Mouse (Mus musculus) heart, postnatal 4 days (tissue): ENCODE results near the gene Ring1. TPM values are rescaled to one million over a fixed set of nuclear protein-coding genes. Genes with fewer than 3 reads are reported as not detected.
A peak's percentile ranks its signal among the peaks of the same experiment; 100 is the strongest.
"Not testable (repeated sequence)": the region's sequence is repeated elsewhere in the genome, so short reads cannot be mapped to it uniquely, and the experiment has no call there.

ENCODE experiments used
- DNase-seq: peaks from one replicate; pipeline ENCODE4 v3.0.0; 2021
- total RNA-seq, 2 experiments: library from RNA; stranded (reverse); gene quantifications; 2 replicates each; pipeline ENCODE4 v1.2.3; 2021

Ring1 gene
- total RNA-seq, 2 experiments from 2014 or later = 18.7 to 19.8 TPM

DNA sequence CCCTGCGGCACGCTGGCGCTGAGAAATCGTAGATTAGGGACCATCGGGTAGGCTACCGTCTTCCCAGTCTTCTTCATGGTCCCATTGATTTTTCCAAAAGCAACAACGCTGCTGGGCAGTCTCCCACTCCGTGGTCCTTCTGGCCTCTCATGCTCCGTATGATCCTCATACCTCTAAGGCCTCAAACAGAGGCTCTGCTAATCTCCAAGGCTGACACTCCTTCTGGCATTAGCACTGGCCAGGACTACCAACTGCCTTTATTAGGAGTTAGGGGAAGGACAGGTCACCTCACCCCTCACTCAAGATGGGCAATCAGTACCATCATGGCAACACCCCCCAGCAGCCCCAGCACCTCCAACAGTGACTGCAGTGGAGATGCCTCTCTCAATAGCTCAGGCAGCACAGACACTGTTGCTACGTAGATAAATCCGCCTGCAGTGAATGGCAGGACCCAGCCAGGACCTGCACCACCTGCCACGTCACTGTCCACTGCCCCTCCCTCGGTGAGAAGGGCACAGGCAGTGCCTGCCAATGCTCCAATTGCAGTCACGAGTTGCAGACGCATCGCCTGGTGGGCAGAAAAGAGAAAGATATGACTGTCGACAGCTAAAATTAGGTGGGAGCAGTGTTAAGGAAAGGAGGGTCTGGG lies 4.1 kb upstream of the Ring1 start:
- no peak for DNase-seq

DNA sequence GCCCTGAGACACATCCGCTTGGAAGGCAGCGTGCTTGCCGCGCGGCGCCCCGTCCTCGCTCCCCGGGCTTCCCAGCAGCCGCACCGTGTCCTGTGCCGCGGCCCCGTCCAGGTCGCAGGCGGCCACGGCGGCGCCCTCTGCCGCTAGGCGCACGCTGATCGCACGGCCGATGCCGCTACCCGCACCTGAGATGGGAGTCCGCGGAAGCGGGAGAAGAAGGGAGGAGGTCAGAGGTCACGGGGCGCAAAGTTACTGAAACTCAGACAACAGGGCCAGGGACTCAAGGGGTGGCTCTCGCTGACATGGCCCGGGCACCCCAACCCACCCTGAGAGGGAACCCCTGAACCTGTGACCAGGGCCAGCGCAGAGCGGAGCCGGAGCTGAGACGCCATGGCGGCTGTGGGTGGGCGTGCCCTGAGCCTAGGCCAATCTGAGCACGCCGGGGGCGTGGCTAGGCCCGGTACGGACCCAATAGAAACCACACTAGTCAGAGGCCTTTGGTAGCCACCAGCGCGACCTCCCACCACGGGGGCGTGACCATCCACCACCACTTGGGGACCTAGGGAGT lies 3.3 kb upstream of the Ring1 start, which contains the start of gene H2-Ke6:
Gene H2-Ke6 (minus strand): TSS at position 405 of the 568 bp plus-strand sequence.
- DNase-seq = peak; percentile 94

DNA sequence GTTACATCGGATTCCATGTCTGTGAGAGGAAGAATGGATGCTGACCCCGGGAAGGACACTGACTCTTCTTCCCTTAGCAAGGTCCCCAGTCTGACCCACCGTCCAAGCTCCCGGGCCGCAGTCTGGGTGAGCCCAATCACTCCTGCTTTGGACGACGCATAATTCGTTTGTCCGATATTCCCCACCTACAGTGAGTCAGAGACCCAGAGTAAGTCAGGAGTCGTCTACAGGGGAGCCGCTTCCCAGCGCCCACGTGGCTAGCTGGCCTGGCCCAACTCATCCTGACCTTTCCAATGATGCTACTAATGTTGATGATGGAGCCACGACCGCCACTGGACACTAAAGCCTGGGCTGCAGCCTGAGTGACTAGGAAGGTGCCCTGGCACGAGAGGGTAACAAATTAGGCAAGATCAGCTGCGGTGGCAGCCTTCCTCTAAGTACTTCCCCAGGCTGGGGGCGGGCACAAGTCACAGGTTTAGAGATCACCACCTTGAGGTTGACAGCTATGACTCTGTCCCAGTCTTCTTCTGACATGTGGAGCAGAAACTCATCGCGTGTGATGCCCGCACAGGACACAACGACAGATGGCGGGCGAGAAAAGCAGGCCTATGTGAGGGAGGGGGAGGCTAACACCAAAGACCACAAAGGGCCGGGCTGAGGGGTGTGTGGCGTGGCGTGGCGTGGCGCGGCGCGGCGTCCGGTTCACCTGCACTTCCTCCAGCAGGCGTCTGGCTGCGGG lies 2.6 kb upstream of the Ring1 start:
- DNase-seq = no peak

DNA sequence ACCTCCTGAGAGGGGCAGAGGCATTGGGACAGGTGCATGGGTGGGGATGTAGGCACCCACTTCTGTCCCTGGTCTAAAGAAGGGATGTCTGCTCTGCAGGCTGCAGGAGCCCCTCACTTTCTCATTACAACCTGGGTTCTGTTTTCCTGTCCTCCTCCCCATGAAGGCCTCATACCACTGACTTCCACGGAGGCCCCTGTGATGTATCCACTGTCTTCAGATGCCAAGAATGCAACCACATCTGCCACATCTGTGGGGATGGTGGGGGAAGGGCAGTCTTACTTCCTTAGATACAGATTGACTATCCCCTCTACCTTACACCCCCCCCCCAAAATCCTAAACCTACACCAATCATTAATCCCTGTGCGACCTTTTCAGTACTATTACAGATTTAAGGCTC lies 1.7 kb upstream of the Ring1 start:
- DNase-seq = no peak

DNA sequence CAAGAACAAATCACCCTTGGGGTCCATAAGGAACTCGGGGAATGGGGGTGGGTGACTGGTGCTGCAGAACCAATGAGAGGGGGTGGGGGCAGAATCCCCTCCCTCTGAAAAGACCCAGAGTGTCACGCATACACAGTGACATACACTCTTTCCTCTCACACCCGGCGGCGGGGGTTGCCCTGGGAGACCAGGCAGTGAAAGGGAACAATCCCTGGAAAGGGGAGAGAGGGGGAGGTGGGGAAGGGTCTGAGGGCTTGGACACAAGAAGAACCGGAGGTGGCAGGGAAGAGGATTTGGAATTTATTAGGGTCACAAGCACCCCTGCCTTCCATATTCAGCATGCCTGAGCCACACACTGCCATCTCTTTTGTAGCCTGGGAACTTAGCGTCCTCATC lies 1.3 kb upstream of the Ring1 start:
- DNase-seq = no peak

DNA sequence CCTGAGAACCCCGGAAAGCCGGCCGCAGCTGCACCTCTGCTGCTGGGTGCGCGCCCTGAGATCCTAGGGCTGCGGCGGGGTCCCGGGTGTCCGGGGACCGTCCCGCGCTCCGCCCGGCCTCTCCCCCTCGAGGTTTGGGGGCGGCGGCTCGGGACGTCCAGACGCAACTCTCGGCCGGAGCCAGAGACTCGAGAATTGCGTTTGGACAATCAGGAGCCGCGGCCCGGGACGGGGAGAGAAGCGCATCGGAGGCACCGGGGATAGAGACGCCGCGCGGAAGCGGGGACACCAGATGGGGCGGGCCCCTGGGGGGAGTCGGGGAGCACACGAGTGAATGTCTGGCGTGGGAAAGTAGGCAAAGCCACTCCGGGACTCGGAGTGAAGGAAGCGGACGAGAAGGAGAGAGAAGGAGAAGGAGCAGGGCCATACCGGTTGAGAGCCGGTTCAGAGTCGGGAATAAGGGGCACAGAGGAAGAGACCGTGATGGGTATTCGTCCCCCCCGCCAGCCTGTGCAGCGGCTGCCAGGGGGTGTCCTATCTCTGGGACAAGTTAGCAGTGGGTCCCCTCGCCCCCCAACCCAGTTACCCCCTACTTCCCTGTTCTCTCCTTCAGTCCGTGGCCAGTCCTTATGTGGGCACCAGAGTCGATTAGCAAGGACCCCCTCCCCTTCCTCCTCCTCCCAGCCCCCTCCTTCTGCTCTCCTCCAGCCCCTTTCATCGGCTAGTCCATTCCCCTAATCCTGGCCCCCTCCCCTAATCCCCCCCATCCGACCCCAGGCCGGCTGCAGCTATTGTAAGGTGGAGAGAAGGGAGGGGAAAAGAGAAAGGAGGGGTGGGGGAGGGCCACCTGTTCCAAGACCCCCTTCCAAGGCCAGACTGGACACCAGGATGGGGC lies 628 bp upstream of the Ring1 start:
- DNase-seq = peak; percentile 71

DNA sequence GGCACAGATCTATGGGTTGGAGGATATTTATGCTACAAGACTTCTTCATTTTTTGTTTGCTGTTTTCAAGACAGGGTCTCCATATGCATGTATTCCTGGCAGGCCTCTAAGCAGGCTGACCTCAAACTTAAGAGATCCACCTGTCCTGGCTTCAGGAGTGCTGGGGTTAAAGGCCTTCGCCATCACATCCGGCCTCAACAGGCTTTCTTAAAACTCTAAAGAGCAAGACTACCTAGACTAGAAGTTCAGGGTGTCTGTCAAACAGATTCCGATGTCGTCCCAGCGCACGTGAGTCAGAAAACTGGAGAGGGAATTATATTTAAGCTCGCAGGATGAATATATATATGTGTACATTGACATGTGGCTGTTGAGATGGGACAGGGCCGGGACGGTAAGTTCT lies 802 bp downstream of the Ring1 start:
- DNase-seq = no peak

DNA sequence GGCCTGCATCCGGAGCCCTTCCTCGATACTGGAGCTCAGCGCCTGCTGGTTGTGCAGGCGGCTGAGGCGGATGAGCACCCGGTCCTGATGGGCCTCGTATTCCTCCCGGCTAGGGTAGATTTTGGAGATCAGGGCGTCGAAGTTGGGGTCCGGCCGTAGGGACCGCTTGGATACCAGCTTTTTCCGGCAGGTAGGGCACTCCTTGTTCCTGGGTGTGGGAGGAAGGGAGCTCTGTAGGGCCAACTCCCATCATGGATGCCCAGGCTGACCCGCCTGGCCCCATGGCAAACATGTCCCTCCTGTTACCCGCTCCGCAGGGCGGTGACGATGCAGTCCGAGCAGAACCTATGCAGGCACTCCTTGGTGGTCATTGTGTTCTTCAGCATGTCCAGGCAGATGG lies 1.5 kb downstream of the Ring1 start:
- no peak for DNase-seq

DNA sequence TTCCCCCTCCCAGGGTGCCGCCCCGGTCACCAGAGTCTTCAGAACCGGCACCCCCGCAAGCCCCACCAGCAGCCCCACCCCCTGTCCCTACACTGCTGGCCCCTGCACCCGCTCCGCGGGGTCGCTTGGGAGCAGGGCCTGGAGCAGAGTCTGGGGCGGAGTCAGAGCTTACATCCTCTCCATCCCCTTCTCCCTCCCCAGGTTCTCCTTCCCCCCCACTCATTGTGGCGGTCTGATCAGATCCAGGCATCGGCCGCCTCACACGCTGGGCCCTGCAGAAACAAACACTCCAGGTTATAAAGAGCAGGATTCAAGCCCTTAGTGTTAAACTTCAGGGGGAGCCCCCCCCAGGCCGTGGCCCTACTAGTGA lies 2.1 kb downstream of the Ring1 start:
- no peak for DNase-seq

DNA sequence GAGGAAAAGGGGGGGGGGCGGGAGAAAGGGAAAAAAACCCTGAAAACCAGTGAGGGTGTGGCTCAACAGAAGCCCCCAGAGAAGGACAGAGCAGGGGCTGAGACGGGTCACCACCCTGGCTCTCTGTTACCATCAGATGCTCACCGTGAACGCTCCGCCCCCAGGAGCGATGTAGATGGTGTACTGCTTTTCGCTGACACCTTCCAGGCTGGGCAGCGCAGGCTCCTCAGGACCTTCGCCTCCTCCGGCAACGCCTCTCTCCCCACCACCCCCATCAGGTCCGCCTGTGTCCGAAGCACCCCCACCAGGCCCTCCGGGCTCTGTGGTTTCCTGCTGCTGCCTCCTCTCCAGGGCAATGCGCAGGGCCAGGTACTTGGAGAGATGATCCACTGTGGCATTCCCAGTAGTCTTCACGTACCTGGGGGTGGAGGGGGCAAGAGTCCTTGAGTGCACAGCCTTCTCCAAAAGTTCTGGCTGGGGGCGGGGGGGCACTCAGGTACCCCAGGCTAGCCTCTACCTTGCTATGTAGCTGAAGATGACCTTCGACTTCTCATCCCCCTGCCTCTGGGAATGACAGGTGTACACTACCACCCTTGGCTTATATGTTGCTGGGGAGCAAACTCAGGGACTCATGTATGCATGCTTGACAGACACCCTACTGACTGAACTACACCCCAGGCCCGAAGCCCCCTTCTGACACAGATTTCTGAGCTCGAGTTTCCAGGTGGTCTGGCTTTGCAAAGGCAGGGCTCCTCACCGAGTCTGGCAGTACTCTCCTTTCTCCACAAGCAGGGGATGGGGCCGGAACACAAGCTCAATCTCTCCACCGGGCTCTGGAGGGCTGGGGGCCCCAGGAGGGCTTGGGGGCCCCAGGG lies 2.7 kb downstream of the Ring1 start:
- no peak for DNase-seq

DNA sequence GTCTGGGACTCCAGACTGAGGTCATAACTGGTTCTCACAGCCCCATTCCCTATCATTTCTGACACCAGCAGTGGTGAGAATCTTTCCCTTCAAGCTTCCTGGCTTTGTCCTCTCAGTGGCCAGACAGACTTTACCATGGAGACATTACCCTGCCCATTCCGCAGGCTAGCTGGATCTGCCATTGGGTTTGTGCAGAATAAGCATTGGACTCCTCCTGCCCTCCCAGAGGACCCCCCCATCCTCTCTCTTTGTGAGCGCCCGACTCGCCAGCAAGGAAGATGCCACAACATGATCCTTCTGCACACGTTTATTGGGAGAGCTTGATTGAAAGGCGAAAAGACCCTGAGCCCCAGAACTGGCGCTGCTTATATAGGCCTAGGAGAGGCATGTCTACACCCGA lies 11.0 kb downstream of the Ring1 start:
- no peak for DNase-seq

DNA sequence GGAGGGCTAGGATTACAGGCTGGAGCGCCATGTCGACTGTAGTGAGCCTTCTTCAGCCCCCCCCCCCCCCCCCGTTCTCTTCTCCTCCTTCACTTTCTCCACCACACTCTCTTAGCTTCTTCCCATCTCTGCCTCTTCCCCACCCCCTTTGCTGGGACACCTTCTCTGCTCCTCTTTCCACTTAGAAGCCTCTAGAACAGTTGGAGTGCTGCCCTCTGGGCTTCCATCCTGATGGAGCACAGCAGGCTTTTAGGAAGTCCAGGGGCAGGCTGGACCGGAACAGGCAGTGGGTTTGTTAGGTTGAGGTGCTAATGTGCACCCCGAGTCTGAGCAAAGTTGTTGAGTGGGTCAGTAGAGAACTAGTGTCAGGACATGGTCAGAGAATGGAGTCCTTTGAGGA lies 14.3 kb downstream of the Ring1 start:
- DNase-seq = no peak

DNA sequence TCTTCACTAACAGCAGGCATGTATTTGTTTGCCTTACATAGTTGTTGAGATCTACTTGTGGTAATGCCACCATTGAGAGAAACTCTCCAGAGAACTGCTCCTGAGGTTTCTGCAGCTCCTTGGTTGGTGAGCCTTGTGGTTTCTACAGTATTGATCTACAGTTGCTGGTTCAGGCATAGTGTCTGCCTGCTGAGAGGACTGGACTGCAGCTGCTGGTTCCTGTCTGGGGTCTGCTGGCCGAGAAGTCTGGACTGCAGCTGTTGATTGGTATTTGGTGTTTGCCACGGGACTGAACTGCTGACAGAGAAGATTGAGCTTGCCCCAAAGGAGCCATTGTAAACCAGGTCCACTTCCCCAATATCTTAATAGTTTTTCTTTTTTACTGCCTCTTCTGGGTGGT lies 17.9 kb downstream of the Ring1 start:
- DNase-seq = no peak

DNA sequence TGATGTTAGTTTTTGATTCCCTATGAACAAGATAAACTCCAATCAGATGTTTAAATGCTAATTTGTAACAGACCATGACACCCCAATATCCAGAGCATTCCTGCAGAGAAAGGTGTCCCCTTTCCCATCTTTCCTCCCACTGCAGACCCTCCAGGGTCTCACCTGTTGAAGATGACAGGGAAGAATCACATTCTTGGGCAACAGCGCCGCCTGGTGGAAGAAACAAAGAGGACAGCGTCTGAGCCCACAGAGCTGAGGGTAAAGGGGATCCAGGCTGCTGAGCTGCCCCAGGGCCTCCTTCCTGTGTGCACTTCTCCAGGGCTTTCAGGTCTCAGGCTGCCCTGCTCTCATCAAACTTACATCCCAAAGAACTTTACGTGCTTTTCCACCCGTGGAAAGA lies 21.1 kb downstream of the Ring1 start:
- peak; percentile 47 for DNase-seq

DNA sequence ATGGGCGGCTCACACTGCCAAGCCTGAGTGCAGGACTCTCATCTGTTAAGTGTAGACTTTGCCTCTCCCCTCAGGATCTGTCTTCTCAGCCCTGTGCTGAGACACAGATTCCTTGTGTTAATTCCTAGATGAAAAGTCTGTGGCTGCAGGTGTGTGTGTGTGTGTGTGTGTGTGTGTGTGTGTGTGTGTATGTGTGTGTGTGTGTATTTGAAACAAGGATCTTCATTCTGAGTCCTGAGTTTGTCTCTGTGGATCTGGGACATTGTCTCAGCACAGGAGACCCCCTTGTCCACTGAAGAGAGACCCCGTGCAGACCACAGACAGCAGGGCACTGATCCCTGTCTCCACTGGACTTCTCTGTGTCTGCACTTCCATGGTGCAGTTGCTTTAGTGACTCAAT lies 23.7 kb downstream of the Ring1 start:
- not testable (repeated sequence) for DNase-seq

DNA sequence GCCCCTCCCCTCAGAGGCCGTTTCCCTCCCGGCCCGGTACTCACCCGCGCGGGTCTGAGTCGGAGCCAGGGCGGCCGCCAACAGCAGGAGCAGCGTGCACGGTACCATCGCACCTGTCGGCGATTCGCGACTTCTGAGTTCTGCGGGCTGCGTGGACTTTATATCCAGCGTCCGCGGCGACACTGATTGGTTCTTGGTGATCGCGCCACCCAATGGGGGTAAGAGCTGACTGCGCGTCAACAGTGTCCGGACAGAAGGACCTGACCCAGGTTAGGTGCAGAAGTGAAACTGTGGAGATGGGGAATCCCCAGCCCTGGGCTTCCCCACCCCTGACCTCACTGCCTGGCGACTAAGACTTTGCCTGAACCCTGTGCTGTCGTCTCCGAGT lies 24.3 kb downstream of the Ring1 start, which contains the start of gene H2-K1:
Gene H2-K1 (minus strand): TSS at position 198 of the 388 bp plus-strand sequence.
- peak; percentile 89 for DNase-seq

DNA sequence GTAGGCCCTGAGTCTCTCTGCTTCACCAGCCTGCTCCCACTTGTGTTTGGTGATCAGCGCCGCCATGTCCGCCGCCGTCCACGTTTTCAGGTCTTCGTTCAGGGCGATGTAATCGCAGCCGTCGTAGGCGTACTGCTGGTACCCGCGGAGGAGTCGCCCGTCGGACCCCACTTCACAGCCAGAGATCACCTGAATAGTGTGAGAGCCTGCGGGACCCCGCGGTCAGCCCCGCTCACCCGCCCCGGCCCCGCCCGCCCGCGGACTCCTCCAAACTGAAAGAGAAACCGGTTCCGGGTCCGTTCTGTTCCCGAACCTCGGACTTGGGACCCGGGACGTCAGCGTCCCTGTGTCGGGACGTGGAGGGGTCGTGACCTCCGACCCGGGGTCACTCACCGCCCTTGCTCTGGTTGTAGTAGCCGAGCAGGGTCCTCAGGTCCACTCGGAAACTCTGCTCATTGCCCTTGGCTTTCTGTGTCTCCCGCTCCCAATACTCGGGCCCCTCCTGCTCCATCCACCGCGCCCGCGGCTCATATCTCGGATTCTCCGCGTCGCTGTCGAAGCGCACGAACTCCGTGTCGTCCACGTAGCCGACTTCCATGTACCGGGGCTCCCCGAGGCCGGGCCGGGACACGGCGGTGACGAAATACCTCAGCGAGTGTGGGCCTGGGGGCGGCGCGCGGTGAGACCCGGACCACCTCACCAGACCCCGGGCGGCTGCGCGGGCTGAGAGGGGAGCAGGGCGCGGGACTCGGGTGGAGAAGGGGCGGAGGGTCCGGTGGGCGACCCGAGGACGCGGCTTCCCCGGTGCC lies 24.9 kb downstream of the Ring1 start:
- peak; percentile 30 for DNase-seq

DNA sequence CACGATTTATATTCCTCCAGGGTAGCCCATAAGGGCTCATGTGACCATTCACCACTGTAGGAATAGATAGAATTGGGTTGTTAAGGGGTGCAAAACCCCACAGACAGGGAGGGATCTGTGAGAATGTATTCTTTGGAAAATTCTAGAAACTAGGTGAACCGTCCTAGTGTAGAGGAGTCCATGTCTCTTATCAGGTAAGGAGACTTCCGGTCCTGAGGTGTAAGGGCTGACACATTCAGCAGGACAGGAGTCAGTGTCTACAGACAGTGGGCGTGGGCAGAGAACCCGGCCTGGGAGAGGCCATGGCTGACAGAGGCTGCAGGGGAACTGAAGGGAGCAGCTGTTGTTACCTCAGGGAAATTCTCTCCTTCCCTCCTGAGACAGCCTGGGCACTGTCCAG lies 25.8 kb downstream of the Ring1 start:
- not testable (repeated sequence) for DNase-seq

DNA sequence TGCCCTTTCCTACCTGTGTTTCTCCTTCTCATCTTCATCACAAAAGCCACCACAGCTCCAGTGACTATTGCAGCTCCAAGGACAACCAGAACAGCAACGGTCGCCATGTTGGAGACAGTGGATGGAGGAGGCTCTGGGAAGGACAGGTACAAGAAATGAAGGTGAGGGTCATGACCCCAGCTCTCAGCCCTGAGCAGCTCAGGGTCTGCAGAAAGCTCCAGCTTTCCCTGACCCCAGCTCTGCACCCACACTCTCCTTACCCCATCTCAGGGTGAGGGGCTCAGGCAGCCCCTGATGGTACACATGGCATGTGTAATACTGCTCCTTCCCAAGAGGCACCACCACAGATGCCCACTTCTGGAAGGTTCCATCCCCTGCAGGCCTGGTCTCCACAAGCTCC lies 27.5 kb downstream of the Ring1 start:
- not testable (repeated sequence) for DNase-seq

DNA sequence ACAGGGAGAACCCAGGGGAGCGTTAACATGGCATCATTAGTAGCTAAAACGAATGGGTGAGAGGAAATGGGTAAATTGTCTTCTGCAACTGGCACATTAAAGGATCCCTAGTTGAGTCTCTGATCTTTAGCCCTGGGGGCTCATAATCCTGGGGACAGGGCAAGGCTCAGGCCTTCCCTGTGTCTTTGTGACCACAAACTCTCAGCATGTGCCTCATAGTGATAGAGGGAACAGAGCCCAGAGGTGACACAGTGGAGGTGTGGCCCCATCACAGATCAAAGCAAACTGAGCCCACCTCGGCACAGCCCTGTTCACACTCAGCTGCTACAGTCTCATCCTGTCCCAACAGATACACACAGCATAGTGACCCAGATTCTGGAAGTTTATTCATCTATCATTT lies 28.8 kb downstream of the Ring1 start:
- DNase-seq = no peak

DNA sequence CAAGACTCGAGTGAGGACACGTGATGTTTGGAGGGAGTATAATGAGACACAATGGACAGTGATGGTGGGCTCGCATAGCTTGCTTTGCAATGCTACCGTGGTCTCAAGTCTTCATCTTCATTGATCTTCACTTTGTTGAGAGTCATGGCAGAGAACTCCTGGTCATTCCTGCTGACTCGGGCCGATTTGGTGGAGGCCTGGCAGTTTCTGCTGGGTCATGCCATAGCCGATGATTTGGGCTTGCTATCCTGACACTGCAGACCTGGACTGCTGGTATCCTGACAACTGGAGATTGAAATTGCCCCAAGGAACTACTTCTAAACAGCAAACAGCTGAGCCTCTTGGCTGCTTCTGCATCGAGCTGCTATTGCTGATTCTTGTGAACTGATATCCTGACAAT lies 29.5 kb downstream of the Ring1 start:
- DNase-seq = no peak
